Mouse (Mus musculus): ENCODE results near the gene Lman1l. TPM values are rescaled to one million over a fixed set of nuclear protein-coding genes. Genes with fewer than 3 reads are reported as not detected.

Lman1l gene
- total RNA-seq, 2 experiments from 2014 or later = not detected

DNA sequence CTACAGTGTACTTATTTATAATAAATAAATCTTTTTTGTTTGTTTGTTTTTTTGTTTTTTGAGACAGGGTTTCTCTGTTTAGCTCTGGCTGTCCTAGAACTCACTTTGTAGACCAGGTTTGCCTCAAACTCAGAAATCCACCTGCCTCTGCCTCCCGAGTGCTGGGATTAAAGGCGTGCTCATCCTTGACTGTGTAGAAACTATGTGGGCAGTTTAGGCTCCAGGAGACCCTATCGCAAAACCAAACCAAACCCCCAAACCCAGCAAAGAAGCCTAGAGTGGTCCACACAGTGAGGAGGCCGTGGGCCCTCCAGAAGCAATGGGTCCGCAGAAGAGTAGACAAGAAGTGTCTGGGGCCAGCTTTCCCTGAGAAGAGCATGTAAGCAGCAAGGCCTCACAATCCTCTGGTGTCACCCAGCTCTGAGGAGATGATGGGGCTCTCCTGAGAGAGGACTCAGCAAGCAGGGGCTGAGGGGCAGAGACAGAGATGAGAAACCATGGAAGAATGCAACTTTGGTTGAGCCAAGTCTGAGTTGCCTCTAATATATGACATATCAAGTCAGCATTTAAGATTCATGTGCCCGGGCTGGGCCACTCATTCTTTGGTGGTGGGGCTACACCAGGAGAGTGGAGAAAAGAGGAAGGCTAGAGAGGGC is 29.7 kb upstream of the Lman1l start:
- intact Hi-C loops (cut with DNase I) = loop anchor here (5.0 to 10.0 kb wide), 2 partner anchors 128 to 345 kb away; partner anchors contain the start of gene Cox5a
- no peak for DNase-seq (ENCODE audit: low spot score in 2 of 2)

DNA sequence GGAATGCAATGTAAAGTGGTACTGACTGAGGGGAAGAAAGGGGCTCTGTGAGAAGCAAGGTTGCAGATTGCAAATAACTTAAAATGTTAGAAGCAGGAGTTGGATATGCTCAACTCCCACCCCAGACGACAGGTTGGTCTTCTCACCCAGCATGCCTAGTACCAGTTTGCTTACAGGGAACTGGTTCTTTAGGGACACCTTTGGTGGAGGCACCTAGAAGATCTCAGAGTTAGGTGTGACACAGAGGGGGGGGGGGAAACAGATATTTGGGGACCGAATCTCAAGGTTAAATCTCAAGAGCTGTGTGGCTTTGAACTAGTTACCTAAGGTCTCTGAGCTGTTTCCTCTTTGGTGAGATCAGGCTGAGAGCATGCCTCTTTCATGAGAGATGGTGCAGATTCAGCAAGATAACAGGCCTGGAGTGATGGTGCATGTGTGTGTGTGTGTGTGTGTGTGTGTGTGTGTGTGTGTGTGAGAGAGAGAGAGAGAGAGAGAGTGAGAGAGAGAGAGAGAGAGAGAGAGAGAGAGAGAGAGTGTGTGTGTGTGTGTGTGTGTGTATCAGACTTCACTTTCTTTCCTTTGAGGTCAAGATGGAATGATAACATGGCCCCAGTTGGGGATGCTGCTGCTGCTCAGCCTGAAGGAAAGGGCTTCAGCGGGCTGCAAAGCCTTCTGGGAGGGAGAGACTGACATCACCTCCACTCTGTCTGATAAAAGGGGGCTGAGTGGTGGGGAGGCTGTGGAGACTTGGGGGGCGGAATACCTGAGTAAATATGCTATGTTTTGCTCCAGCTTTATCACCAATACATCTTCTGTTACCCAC is 26.9 kb upstream of the Lman1l start:
- intact Hi-C loops (cut with DNase I) = no loop called here
- DNase-seq (ENCODE audit: low spot score in 2 of 2) = no peak

DNA sequence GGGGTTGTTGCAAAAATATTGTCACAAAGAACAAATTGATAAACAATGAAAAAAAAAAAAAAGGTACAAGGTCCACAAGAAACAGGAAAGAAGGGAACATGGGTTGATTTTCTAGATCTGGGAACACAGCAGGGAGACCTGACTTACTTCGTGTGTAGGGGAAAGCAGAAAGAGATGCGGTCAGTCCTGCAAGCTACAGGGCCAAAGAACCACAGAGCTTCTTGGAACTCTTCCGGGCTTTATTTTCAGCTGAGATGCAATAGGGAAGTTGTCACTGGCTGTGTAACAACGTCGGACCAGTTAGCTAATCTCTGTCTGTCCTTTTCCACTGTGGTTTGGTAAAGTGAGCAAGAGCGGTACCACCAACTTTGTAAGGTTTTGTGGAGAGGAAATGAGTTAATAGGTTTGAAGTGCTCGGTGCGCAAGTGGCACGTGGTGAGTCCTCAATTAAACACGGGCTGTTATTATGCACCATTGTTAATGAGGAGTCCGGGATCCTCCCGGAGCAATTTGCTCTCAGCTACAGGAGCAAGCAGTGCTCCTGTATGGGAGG is 26.1 kb upstream of the Lman1l start:
- intact Hi-C loops (cut with DNase I) = no loop called here
- no peak for DNase-seq (ENCODE audit: low spot score in 2 of 2)

DNA sequence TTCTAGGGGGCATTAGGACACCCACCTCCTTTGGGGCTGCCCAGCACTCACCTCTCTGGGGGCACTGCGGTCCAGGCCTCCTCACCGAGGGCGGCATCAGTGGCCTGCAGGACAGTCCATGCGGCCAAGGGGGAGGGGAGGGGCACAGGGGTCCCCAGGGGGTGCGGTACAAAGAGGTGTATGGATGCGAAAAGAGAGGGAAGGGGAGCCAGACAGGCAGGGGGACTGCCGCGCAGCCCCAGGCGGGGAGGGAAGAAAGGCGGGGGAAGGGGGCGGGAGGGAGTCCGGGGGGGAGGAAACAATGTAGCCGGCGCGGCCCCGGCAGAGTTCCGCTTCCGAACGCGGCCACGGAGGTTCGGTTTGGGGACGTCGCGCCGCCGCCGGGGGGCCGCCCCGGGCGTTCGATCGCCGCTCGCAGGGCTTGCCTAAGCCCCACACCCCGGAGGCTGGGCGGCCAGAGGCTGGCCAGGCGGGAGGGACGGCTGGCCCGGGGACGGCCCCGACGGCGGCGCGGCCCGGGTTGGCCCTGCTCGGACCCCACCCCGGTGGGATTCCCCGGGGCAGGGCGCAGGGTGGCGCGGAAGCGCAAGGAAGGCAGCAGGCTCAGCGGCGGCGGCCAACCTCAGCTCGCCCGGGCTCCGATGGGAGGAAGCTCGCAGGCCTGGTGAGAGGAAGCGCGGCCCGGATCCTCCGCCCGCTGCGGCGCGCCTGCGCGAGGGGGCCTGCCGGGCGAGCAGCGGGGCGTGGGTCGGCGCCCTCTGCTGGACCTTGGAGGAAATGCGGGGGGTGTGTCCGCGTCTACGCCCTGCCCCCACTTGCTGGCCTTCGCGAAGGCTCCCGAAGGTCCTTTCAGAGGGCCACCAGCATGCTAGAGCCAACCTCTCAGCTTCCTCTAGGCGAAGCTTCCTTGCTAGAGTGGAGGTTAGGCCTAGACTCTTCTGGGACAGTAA is 24.6 kb upstream of the Lman1l start:
- intact Hi-C loops (cut with DNase I) = no loop called here
- peak; percentile 86 to 94 for DNase-seq (ENCODE audit: low spot score in 2 of 2)

DNA sequence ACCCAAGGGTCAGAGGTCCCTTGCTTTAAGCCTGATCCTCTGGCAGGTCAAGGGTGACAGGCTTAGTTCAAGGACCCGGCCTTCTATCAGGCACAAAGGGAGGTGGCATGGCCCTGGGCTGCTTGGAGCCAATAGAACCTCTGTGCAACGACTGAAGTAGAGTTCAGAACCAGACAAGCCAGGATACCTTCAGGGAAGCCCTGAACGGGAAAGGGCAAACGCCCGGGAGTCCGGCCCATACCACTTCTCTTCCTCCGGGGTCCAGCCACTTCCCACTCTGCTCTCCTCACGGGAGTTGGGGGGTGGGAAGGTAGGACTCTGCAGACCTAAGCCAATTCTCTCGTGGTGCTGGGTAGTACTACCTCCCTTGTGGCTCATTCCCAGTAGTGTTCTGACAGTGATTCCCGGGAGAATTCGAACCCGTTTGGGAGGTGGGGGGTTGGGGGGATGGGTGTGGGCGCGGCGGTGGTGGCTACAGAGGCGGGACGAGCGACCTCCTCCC is 23.9 kb upstream of the Lman1l start:
- intact Hi-C loops (cut with DNase I) = no loop called here
- no peak for DNase-seq (ENCODE audit: low spot score in 2 of 2)

DNA sequence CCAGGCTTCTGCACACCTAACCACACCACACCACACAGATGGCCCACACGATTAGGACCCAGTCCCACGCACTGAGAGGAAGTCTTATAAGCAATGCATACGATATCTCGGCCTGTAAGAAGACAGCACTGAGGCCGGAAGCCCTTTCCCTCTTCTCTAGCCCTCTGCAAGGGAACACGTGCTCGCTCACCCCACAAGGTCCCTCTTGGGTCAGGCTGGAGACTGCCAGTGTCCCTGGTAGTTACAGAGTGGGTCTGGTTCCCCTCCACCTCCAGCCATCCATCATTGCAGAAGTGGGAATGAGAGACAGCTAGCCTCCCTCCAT is 23.2 kb upstream of the Lman1l start:
- DNase-seq (ENCODE audit: low spot score in 2 of 2) = no peak
- intact Hi-C loops (cut with DNase I) = no loop called here

DNA sequence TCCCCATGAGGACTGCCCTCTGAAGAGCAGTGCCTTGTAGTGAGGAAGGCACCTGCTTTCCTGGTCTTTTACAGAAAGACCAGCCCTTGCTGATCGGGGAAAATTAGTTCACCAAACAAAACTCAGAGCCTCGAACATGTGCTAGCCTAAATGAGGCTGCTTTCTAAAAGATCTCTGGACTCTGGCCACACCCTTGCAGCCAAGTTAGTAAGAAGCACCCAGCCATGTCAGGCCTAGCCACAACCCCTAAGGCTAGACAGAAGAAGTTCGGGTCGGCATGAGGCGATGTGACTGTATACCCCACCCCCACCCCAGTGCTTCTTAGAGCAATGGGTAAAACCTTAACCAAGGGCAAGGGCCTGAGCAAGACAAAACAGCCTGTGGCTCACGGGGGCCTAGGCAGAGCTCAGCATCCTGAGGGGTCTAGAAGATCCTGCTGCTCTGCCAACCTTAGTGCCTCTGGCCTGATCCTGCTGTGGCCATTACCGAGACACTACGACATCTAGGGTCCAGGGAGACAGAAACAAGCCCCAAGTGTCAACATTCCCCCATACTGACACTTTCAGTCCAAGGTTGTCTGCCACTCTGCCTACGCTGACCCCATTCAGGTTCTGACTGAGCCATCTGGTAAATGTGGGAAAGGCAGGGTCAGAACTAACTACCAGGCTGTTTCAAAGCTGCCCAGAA is 22.7 kb upstream of the Lman1l start:
- DNase-seq (ENCODE audit: low spot score in 2 of 2) = no peak
- intact Hi-C loops (cut with DNase I) = no loop called here

DNA sequence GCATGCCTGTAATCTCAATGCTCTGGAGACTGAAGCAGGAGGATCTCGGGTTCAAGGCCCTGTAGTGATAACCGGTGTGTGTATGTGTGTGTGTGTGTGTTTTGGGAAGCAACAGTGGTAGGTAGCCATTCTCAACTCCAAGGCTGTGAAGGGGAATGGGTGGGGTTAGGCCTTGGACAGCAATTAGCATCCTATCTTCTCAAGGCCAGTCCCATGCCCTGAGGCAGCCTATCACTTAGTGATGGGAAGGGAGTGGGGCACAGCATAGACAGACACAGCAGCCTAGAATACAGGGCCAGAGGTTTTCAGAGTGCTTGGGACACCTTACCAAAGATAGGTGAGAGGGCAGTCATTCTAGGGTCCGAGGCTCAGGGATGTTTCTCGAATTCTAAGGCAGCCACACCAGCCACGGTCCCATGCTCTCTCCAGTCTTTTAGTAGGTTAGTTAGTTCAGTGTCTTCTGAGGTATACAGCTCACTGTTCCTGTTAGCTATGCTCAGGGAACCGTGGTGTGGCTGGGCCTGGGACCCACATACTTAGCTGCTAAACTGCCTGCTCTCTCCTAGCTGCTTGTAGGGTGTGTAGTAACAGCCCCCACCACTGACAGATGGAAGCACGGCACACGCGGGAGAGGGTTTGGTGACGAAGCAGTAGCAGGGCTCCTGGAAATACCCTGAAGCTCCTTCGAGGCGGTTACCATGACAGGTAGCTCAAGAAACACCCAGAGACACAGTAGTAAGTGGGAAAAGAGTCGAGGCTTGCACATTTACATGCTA is 21.4 kb upstream of the Lman1l start:
- DNase-seq (ENCODE audit: low spot score in 2 of 2) = no peak
- intact Hi-C loops (cut with DNase I) = no loop called here

DNA sequence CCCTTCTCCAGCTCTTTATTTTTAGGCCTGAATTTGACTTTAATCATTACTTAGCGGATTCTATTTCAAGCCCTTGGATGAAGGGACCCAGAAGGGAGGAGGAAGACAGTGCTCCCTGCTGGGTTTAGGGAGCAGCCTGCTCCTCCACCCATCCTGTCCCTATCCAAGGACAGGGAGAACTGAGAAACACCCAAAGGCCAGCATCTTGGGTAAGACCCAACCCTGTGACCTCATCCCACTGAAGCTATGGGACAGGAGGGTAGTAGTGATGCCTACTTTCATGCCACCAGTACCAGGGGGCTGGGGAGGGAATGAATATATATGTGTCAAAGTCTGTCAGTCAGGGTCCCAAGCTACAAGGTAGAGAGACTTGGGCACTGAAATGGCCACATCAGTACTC is 20.4 kb upstream of the Lman1l start:
- intact Hi-C loops (cut with DNase I) = no loop called here
- no peak for DNase-seq (ENCODE audit: low spot score in 2 of 2)

DNA sequence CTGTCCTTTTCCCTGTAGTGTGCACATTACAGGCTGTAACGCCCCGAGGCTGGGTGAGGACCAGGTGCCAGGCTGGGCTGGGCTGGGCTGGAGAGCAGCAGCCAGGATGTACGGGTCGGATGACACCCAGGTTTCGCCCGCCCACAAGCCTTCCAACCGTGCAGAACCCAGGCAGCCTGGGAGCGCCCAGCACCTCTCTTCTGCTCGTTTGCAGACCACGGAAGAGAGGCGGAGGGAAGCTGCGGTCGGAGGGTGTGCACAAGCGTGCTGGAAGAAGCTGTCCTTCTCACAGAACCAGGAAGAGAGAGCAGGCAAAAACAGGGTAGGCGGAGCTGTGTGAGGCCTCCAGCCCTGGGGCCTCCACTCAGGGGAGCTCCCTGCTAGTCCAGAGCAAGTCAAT is 19.8 kb upstream of the Lman1l start:
- DNase-seq (ENCODE audit: low spot score in 2 of 2) = no peak
- intact Hi-C loops (cut with DNase I) = no loop called here

DNA sequence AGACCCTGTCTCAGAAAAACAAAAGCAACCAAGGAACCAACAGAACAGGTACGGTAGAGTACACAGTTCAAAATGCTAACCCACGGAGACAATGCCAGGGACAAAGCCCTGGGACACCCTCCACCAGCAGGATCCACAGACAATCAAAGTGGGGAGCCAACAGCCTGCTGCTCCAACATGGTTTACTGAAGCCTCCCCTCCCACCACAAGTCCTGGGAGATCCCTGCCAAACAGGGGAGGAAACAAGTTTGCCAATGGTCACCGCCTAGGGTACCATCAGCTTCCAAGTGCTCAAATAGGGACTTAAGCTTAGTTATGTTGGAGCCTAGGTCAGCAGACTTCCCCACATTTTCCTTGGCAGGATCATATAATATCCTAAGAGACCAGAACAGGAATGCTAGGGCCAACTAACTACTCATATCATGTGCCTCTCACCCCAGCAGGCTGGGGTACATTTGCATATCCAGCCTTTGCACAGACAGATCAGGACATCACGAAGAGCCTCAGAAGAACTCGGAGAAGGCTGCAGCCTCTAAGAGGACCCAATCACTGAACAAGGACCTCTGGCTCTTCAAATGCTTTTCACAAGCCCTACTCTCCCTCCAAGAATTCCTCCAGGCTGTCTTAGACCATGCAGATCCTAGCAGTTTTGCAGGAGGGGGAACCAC is 19.2 kb upstream of the Lman1l start:
- intact Hi-C loops (cut with DNase I) = no loop called here

DNA sequence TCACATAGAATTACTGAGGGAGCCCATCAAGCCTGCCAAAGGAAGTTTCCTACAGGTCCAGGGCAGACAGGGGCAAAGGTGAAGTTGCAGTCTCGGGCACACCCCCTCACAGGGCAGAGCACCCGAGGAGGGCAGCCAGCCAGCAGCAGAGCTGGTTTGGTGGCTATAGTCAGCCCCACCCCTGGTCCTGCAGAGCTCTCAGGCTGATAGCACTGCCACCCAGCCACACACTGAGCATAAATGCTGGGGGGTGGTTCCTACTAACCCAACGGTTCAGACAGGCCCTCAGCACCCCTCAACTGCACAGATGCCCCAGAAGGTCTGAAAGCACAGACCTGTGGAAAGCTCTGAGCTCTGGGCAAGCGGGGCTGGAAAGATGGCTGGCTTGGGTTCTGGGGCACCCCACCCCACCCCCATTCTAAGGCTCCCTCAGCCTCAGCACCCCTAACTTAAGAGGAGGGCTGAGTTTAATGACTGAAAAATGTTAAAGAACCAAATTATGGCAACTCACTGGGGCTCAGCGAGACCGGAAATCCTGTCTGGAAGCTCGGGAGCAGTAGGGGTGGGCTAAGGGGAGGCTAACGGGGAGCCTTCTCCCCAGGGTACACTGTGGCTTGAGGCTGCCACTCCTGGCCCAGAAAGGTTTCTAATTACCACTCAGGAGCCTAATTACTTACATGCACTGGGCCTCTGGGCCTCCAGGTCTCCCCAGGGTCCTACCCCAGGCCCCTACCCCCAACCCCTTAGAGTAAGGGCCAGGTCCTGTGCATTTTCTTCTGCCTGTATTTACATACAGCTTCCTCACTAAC is 18.3 kb upstream of the Lman1l start:
- intact Hi-C loops (cut with DNase I) = no loop called here
- no peak for DNase-seq (ENCODE audit: low spot score in 2 of 2)

More for the DNA sequence above, 19.2 kb upstream of the Lman1l start:
- DNase-seq (ENCODE audit: low spot score in 2 of 2) = no peak

DNA sequence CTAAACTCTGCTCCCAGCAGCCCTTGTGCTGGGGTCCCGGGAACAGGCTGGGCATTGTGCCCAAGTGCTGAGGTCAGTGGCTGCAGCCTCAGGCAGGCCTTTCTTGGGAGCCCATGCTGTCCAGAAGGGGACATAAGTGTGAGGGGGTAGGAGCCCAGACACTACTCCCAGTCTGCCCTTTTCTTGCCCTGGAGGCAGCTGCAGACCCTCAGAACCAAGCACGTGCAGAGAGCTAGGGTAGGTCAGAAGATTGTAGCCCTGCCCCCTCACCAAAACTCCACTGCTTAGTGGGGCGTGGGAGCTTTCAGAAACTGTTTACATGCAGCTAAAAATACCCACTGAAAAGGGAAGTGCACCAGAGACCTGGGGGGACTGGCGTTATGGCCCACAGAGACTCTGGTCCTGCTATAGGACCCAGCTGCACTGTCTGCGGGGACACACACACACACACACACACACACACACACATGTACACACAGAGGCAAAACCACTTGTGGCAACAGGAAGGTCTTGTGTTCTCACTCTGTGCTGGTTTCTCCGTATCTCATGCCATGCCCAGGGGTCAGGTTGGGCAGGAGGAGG is 17.3 kb upstream of the Lman1l start:
- DNase-seq (ENCODE audit: low spot score in 2 of 2) = peak in 1 of 2 experiments; percentile 64
- intact Hi-C loops (cut with DNase I) = no loop called here

DNA sequence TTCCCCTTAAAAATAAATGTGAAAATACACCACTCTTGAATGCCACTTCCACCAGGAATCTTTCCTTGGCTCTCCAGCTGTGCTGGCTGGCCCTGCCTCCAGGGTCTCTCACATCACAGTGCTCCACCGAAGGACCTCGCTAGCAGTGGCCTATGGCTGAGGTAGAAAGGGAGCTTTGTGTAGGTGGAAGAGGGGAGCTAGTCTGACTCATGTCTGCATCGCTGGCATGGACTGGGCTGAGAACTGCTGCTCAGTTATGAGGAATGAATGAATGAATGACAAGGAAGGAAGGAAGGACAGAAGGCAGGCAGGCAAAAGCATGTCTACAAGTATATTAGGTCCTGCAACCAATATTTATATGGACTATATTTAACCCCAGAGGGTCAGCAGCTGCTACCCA is 16.7 kb upstream of the Lman1l start:
- intact Hi-C loops (cut with DNase I) = no loop called here
- no peak for DNase-seq (ENCODE audit: low spot score in 2 of 2)

DNA sequence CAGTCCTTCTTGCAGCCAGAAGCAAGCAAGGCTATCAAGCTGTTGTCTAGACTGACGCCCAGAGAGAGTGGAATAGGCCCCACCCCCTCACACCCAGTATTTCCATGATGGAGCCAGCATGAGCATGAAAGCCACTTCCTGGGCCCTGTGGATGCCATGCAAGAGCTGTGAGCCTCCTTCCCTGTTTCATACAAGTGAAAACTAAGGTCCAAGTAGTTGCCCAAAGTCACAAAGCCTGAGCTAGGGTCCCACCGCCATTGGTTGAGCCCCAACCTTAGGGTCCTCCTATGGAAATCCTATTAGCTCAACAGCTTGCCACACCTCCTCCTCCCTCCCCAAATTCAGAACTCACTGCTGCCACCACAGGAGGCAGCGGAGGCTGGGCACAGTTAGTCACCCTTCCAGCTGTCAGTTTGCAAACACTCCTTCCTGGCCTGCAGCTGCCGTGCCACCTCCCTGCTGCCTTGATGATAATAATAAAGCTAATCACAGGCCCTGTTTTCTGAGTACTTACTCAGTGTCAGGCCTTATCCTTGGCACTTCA is 13.0 kb upstream of the Lman1l start:
- DNase-seq (ENCODE audit: low spot score in 2 of 2) = no peak
- intact Hi-C loops (cut with DNase I) = no loop called here

DNA sequence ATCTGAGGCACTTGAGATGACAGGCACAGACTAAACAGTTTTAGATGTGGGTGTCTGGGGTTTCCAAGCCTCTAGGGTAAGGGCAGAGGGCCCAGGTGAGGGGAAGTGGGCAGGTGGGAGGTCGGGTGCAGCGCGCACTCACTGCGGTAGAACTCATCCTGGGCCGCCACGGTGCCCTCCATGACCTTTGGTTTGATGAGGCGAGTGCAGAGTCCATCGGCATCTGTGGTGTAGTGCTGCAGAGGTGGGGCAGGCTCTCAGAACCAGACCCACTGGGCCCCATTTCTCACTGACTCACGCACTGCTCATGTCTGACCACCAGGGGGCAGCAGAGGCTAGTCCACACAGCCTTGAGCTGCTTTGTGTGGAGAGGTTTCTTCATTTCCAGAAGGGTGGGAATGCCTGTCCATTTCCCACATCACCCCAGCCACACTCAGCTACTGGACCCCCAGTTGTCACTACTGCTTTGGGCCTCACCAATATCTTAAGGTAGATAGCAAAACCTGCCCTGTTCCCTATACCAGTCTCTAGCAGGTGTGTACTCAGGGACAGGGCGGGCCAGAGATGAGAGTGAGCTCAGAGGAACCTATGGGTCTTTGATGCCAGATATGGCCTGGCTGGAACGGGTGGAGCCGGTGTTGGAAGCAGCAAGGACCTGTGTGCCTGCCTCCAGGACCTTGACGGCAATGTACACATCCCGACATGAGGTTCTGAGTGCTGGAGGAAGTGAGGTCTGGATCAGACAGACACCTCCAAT is 8.7 kb upstream of the Lman1l start:
- intact Hi-C loops (cut with DNase I) = loop anchor here (1.0 kb wide), 1 partner anchor 26 kb away; no protein-coding TSS in a partner anchor
- peak; percentile 79 to 81 for DNase-seq (ENCODE audit: low spot score in 2 of 2)

Measured in left cerebral cortex, postnatal 14 days (tissue).